In the genomic region with DNA sequence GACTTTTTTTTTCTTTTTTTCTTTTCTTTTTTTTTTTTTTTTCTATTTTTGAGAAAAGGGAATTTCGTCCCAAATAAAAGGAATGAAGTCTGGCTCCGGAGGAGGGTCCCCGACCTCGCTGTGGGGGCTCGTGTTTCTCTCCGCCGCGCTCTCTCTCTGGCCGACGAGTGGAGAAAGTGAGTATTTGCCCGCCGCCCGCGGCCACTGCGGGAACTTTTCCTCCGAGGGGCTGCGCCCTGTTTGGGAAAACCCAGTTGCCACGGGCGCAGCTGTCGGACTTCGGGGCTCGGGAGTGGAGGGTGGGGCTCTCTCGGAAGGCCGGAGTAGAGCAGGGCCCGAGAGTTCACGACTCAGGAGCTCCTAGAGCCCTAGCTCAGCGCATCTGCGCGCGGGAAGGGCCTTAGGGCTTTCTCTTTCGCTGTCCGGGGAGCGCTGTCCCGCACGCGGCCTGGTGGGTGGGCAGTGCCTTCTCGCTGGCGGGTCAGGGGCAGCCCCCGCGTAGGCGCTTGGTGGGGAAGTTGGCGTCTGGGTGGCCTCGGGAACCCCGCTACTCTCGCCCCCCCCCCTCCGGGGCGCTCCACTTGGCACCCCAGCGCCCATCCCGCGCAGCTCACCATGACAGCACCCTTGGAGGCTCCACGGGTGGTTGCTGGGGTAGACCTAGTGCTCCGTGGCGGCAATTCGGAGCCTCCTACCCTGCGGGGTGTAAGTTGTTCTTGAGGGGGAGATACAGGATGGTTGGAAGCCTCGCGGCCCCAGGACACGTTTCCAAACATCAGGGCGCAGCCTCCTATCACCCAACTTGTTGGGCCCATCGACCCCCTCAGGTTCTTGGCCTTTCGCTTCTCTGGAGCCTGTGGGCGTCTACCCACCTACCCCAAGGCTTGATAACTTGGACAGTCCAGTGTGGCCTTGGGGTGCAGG, we compare ENCODE assay signal across 8 mouse cellular contexts. TPM values are rescaled to one million over a fixed set of nuclear protein-coding genes. Genes with fewer than 3 reads are reported as not detected.
A peak's percentile ranks its signal among the peaks of the same experiment; 100 is the strongest.
DNase-seq lines count a peak whose midpoint lies in the region; ATAC-seq and TF ChIP-seq lines count a peak whose summit lies in the region.

Gene Igf1r, plus strand, starts transcription at position 51 of the 924 bp plus-strand sequence.

- TF ChIP-seq EP300 in stomach, postnatal 0 days (optimal IDR thresholded peaks at IDR 0.05) = no peak

- WGBS in liver, adult 2 months = 2% methylated on average over 61 of the region's 62 CpGs
- under 1% methylated on average over 57 of the region's 62 CpGs for WGBS in midbrain, postnatal 0 days
- under 1% methylated on average over 55 of the region's 62 CpGs for WGBS in stomach, postnatal 0 days

- no peaks in the 10 kb centered on the region for H3K36me3 ChIP-seq in liver, adult 2 months (ENCODE audit: control insufficient read depth, insufficient read depth, low read length)
- no peaks in the 10 kb centered on the region for H3K36me3 ChIP-seq in midbrain, postnatal 0 days (ENCODE audit: insufficient read depth, low read length)
- H3K36me3 ChIP-seq in stomach, postnatal 0 days (ENCODE audit: control insufficient read depth, insufficient read depth, low read length) = no peaks in the 10 kb centered on the region

- no peaks in the 10 kb centered on the region for H3K79me2 ChIP-seq in liver, adult 2 months (ENCODE audit: control insufficient read depth, insufficient read depth, low read length)

- peak within 1 kb of the TSS; percentile 99 for H3K4me2 ChIP-seq in midbrain, postnatal 0 days (ENCODE audit: low read depth, low read length, poor library complexity, severe bottlenecking)
- peak within 1 kb of the TSS; percentile 93 for H3K4me2 ChIP-seq in stomach, postnatal 0 days (replicated peaks; ENCODE audit: low read depth)

- peak within 1 kb of the TSS; percentile 98 for H3K4me3 ChIP-seq in liver, adult 2 months (ENCODE audit: insufficient read depth, low read depth, low read length)
- peak within 1 kb of the TSS; percentile 92 for H3K4me3 ChIP-seq in midbrain, postnatal 0 days (ENCODE audit: low read depth, low read length)
- peak within 1 kb of the TSS; percentile 88 for H3K4me3 ChIP-seq in stomach, postnatal 0 days (ENCODE audit: low read depth, low read length)

- TF ChIP-seq POLR2A in liver, adult 2 months (IDR thresholded peaks at IDR 0.05; ENCODE audit: extremely low read depth, insufficient read depth, low read length) = no peak

- ATAC-seq in midbrain, postnatal 0 days (ENCODE audit: low FRiP score) = no peak
- peak; percentile 11; the same call in 1 of the 2 replicates for ATAC-seq in stomach, postnatal 0 days (ENCODE audit: low FRiP score, low TSS enrichment)

- H3K27ac ChIP-seq in liver, adult 2 months (replicated peaks; ENCODE audit: insufficient read depth, low read depth, low read length) = peak within 1 kb of the TSS; percentile 67
- H3K27ac ChIP-seq in midbrain, postnatal 0 days (ENCODE audit: low read depth, low read length) = peak within 1 kb of the TSS; percentile 94
- peak within 1 kb of the TSS; percentile 100 for H3K27ac ChIP-seq in stomach, postnatal 0 days (replicated peaks)

- H3K9me3 ChIP-seq in midbrain, postnatal 0 days (ENCODE audit: low read length) = no peaks in the 10 kb centered on the region
- H3K9me3 ChIP-seq in stomach, postnatal 0 days (ENCODE audit: control insufficient read depth, low read length) = no peaks in the 10 kb centered on the region

- peaks cover 1% of the 10 kb centered on the region; the same call in 1 of the 2 replicates for H3K4me1 ChIP-seq in liver, adult 2 months (ENCODE audit: control insufficient read depth, insufficient read depth, low read length)
- peaks cover 8% of the 10 kb centered on the region; the same call in 1 of the 2 replicates for H3K4me1 ChIP-seq in midbrain, postnatal 0 days (ENCODE audit: insufficient read depth, low read length)
- peaks cover 2% of the 10 kb centered on the region for H3K4me1 ChIP-seq in stomach, postnatal 0 days (replicated peaks; ENCODE audit: control insufficient read depth, insufficient read depth)

- no peak for TF ChIP-seq CTCF in liver, adult 2 months (IDR thresholded peaks at IDR 0.05; ENCODE audit: low read depth, low read length)
- peak; percentile 35; the same call in 1 of the 2 replicates for TF ChIP-seq CTCF in midbrain, postnatal 0 days (IDR thresholded peaks at IDR 0.05)
- peak; percentile 47 for TF ChIP-seq CTCF in stomach, postnatal 0 days (IDR thresholded peaks at IDR 0.05; ENCODE audit: low read depth)

- DNase-seq in urinary bladder, adult 2 months (ENCODE audit: low spot score) = no peak
- no peak for DNase-seq in urinary bladder, postnatal 25 days (ENCODE audit: low spot score)
- peak; percentile 58 for DNase-seq in embryo, embryonic 10 days (ENCODE audit: low spot score)
- peak; percentile 45 to 64 for DNase-seq in heart, adult 18-20 months
- peak; percentile 41 for DNase-seq in kidney, adult 11 months
- no peak for DNase-seq in liver, adult 2 months (ENCODE audit: extremely low read depth, low read depth, low spot score)
- DNase-seq in midbrain, postnatal 0 days (ENCODE audit: low spot score) = peak; percentile 40
- peak; percentile 70 for DNase-seq in stomach, postnatal 0 days (ENCODE audit: low spot score)

- H3K9ac ChIP-seq in liver, adult 2 months (ENCODE audit: low read depth, low read length) = peak within 1 kb of the TSS; percentile 90
- H3K9ac ChIP-seq in midbrain, postnatal 0 days (replicated peaks; ENCODE audit: low read length, poor library complexity, severe bottlenecking) = peak within 1 kb of the TSS; percentile 72
- peak within 1 kb of the TSS; percentile 95 for H3K9ac ChIP-seq in stomach, postnatal 0 days (ENCODE audit: low read length)

- peaks cover 18% of the 10 kb centered on the region for H3K27me3 ChIP-seq in liver, adult 2 months (ENCODE audit: control insufficient read depth, insufficient read depth, low read length)
- no peaks in the 10 kb centered on the region for H3K27me3 ChIP-seq in midbrain, postnatal 0 days (ENCODE audit: insufficient read depth, low read length)
- H3K27me3 ChIP-seq in stomach, postnatal 0 days (ENCODE audit: control insufficient read depth, insufficient read depth, low read length) = no peaks in the 10 kb centered on the region

RNA-seq across cellular contexts. Expression of gene Igf1r, which starts in this region (rescaled TPM):
- polyA plus RNA-seq in urinary bladder, adult 2 months (2012; rRNA removed) = 20.1 and 25.4 TPM in 2 replicates
- total RNA-seq in heart, adult 18-20 months (2021) = 10 to 100 TPM; 10.1 to 15.5 TPM
- total RNA-seq in liver, adult 2 months (2014; rRNA removed) = 1.2 and 1.6 TPM in 2 replicates
- polyA plus RNA-seq in liver, adult 2 months (2012; rRNA removed) = 0.36 and 0.50 TPM in 2 replicates
- 39.2 and 40.3 TPM in 2 replicates for total RNA-seq in midbrain, postnatal 0 days (2014; rRNA removed)
- 10.3 and 12.1 TPM in 2 replicates for polyA plus RNA-seq in midbrain, postnatal 0 days (2015; fragmentation: Nextera tagmentation; extraction: Ambion mirVana)
- polyA plus RNA-seq in stomach, postnatal 0 days (2015; fragmentation: Nextera tagmentation; extraction: Ambion mirVana) = 6.5 and 6.8 TPM in 2 replicates

Comparison
In these comparisons a context has a peak if more than half of its experiments do, and no peak if none do; other contexts are left out.
1. DNase-seq: peak in embryo, embryonic 10 days (single experiment), heart, adult 18-20 months (2 of 2), kidney, adult 11 months (single experiment), midbrain, postnatal 0 days (single experiment) and stomach, postnatal 0 days (single experiment); none in urinary bladder, adult 2 months (single experiment), urinary bladder, postnatal 25 days (single experiment) and liver, adult 2 months (single experiment).
2. Peak in every context shown above with its lines, with median percentiles within 50 percentile points of each other: H3K27ac ChIP-seq, H3K4me3 ChIP-seq and H3K9ac ChIP-seq.